Mouse (Mus musculus) G1E (cell line): ENCODE measurements around the gene Cadm1.

Source experiments
- CTCF ChIP-seq: IDR thresholded peaks from 2 replicates; pipeline ENCODE4 v1.5.1; 2012; ENCODE audit warnings: low read depth, low read length, inconsistent platforms, mixed read lengths
- GATA1 ChIP-seq: IDR thresholded peaks from 2 replicates; pipeline ENCODE4 v1.6.1; 2012; ENCODE audit warnings: borderline replicate concordance, low read length, inconsistent platforms, mixed read lengths
- POLR2AphosphoS5 ChIP-seq: IDR thresholded peaks from 2 replicates; pipeline ENCODE4 v1.6.1; 2012; ENCODE audit warnings: low read depth, low read length, inconsistent platforms; ENCODE audit not compliant: insufficient replicate concordance
- TAL1 ChIP-seq: conservative IDR thresholded peaks from 2 replicates; pipeline ENCODE4 v1.6.1; 2012; ENCODE audit warnings: low read depth, low read length, inconsistent platforms, mixed read lengths

DNA sequence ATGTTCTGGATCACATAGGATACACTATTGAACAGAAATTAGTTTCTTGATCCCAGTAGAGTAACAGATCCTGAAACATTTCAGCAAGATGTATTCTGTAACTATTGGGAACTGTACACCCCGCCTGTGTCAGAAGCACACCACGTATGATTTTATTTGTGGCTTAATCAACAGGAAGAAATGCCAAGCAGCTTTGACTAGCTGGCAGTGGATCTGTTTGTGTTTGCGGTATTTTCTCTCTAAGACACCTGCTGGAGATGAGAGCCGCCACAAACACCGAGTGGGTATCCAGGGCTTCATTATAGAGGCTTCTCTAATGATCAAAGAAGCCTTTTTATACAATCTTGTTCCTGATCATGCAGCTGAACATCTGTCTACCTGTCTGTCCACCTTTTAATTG is 204.9 kb downstream of the Cadm1 start:
- TF ChIP-seq CTCF (no peak), GATA1 (no peak), TAL1 (no peak), POLR2AphosphoS5 (no peak)
